Mouse (Mus musculus) neutrophil, adult 65 days (primary cell): Measurements from ENCODE around the gene Gm10135. TPM values are rescaled to one million over a fixed set of nuclear protein-coding genes. Genes with fewer than 3 reads are reported as not detected.

Source experiments
- total RNA-seq: library from RNA; stranded (reverse); gene quantifications from 2 replicates; pipeline ENCODE4 v1.2.4, GENCODE M21; 2023

Gene Gm10135
- not detected in 2 replicates for total RNA-seq

DNA sequence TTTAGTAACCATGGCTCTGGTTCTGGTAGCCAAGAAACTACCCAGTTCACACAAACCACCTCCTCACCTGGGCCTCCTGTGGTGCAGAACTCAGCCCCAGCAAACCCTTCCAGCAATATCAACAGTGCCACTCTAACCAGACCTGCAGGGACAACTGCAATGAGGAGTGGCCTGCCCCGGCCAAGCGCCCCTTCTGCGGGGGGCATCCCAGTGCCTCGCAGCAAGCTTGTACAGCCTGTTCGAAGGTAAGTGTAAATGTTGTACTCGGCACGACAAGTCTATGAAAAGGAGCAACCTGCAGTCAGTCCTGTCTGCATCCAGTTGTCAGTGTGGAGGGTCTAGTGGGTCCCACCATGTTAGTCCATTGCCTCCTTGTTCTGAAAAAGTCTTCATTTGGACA is at the start of gene Gm10135:
Gm10135 (minus strand) TSS at position 101 of the 400 bp plus-strand sequence.

DNA sequence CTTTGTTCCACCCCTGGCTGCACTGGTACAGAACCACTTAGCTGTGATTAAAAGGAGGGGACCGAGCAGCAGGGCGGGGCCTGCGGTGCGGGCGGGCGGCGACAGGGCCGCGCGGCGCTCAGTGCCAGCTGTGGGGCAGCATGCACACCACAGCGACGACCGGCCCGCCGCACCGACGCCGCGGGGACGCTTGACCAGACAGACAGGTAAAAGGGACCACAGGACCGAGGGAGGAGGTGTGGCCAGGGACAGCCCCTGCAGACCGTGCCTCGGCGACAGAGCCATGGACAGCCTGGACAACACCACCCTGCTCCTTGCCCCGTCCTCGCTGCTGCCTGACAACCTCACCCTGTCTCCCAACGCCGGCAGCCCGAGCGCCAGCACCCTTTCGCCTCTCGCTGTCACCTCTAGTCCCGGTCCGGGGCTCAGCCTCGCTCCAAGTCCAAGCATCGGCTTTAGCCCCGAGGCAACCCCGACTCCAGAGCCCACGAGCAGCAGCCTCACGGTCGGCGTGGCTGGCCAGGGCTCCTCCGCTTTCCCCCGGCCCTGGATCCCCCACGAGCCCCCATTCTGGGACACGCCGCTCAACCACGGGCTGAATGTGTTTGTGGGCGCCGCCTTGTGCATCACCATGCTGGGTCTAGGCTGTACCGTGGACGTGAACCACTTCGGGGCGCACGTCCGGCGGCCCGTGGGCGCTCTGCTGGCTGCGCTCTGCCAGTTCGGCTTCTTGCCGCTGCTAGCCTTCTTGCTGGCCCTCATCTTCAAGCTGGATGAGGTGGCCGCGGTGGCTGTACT is 32.5 kb upstream of the Gm10135 start, which contains the start of gene Slc10a4:
Slc10a4 (plus strand) TSS at position 100 of the 798 bp plus-strand sequence.

Other genes with a start within 250 kb of the Gm10135 start
- gene Txk, start 221.9 kb downstream of the Gm10135 start, total RNA-seq: 0.20 and 1.1 TPM in 2 replicates
- gene Tec, start 106.2 kb downstream of the Gm10135 start, total RNA-seq: 28.8 and 30.1 TPM in 2 replicates
- gene Slain2, start 60.4 kb downstream of the Gm10135 start, total RNA-seq: 101 and 136 TPM in 2 replicates
- not detected in 2 replicates for gene Slc10a4, start 32.2 kb upstream of the Gm10135 start, total RNA-seq